Mouse (Mus musculus) brain, adult 10 weeks (tissue): ENCODE data around the gene Olfr1257. TPM values are rescaled to one million over a fixed set of nuclear protein-coding genes. Genes with fewer than 3 reads are reported as not detected.

Experiments
- polyA plus RNA-seq: library from polyadenylated mRNA; stranded (reverse); fragments of 350-450 nt; fragmentation: Illumina TruSeq; extraction: RNeasy Lipid Tissue Mini Kit (QIAGEN cat#74804); gene quantifications from one replicate; pipeline ENCODE4 v1.2.3, GENCODE M21; 2015; ENCODE audit warnings: low read depth, low replicate concordance

Gene Olfr1257
- polyA plus RNA-seq = not detected

GRCm38 (mm10) chr2:89878137-89878536 is at the start of gene Olfr1257:
TSS of gene Olfr1257 (plus strand) at chr2:89878437.

GRCm38 (mm10) chr2:89841455-89841854 is 36.8 kb upstream of the Olfr1257 start, which contains the start of gene Olfr1256:
TSS of gene Olfr1256 (minus strand) at chr2:89841555.

GRCm38 (mm10) chr2:89848105-89848504 is 30.1 kb upstream of the Olfr1257 start, which contains the start of gene Olfr48:
TSS of gene Olfr48 (minus strand) at chr2:89848205.

GRCm38 (mm10) chr2:89927009-89927408 is 48.8 kb downstream of the Olfr1257 start, which contains the start of gene Olfr1258:
TSS of gene Olfr1258 (plus strand) at chr2:89927309.

Other genes with a start within 250 kb of the Olfr1257 start
- not detected for gene Olfr1249, start 243.5 kb upstream of the Olfr1257 start, polyA plus RNA-seq
- not detected for gene Olfr1250, start 217.0 kb upstream of the Olfr1257 start, polyA plus RNA-seq
- not detected for gene Olfr1251, start 206.5 kb upstream of the Olfr1257 start, polyA plus RNA-seq
- not detected for gene Olfr1252, start 153.4 kb upstream of the Olfr1257 start, polyA plus RNA-seq
- not detected for gene Olfr1253, start 121.3 kb upstream of the Olfr1257 start, polyA plus RNA-seq
- not detected for gene Olfr1254, start 84.8 kb upstream of the Olfr1257 start, polyA plus RNA-seq
- not detected for gene Olfr1255, start 66.4 kb upstream of the Olfr1257 start, polyA plus RNA-seq
- not detected for gene Olfr1256, start 36.9 kb upstream of the Olfr1257 start, polyA plus RNA-seq
- not detected for gene Olfr48, start 30.2 kb upstream of the Olfr1257 start, polyA plus RNA-seq
- gene Olfr1258, start 48.9 kb downstream of the Olfr1257 start, polyA plus RNA-seq = not detected
- not detected for gene Olfr1259, start 70.2 kb downstream of the Olfr1257 start, polyA plus RNA-seq
- gene Olfr1260, start 95.9 kb downstream of the Olfr1257 start, polyA plus RNA-seq = not detected
- gene Olfr1261, start 112.8 kb downstream of the Olfr1257 start, polyA plus RNA-seq = not detected
- not detected for gene Olfr1262, start 121.7 kb downstream of the Olfr1257 start, polyA plus RNA-seq
- gene Olfr1263, start 133.7 kb downstream of the Olfr1257 start, polyA plus RNA-seq = not detected
- not detected for gene Olfr1264, start 147.1 kb downstream of the Olfr1257 start, polyA plus RNA-seq
- gene Olfr1265, start 156.9 kb downstream of the Olfr1257 start, polyA plus RNA-seq = not detected
- gene Olfr140, start 185.2 kb downstream of the Olfr1257 start, polyA plus RNA-seq = not detected
- gene Olfr1269, start 243.0 kb downstream of the Olfr1257 start, polyA plus RNA-seq = not detected